Comparison of ENCODE assay signal across 13 mouse cellular contexts in genomic region chr9:110350188-110350587, GRCm38 (mm10).
"Had no signal": no experiment of that assay in that cellular context is flagged by ENCODE, and none has a peak within 500 bp of the region (broad histone marks: within the 10 kb centered on the region; RNA-seq: fewer than 3 reads in every experiment).

No protein-coding gene starts in this region.

- H3K27me3 ChIP-seq: kidney, embryonic 15.5 days; limb, embryonic 13.5 days; liver, embryonic 15.5 days; lung, embryonic 15.5 days; megakaryocyte, embryonic 14.5 days; midbrain, embryonic 15.5 days; neural tube, embryonic 12.5 days had no signal

- H3K4me2 ChIP-seq: kidney, embryonic 15.5 days; limb, embryonic 13.5 days; liver, embryonic 15.5 days; lung, embryonic 15.5 days; midbrain, embryonic 11.5 days; midbrain, embryonic 15.5 days; neural tube, embryonic 12.5 days had no signal

- H3K9me3 ChIP-seq: kidney, embryonic 15.5 days; limb, embryonic 13.5 days; liver, embryonic 15.5 days; lung, embryonic 15.5 days; megakaryocyte, embryonic 14.5 days; midbrain, embryonic 15.5 days; neural tube, embryonic 12.5 days had no signal

- H3K9ac ChIP-seq: kidney, embryonic 15.5 days; limb, embryonic 13.5 days; liver, embryonic 15.5 days; lung, embryonic 15.5 days; midbrain, embryonic 15.5 days; neural tube, embryonic 12.5 days had no signal

- H3K27ac ChIP-seq: kidney, embryonic 15.5 days; limb, embryonic 13.5 days; lung, embryonic 15.5 days; macrophage; midbrain, embryonic 15.5 days; neural tube, embryonic 12.5 days had no signal

- ATAC-seq: inflammation-experienced regulatory T-cells, adult 6 months; midbrain, embryonic 15.5 days had no signal

- H3K4me1 ChIP-seq: midbrain, embryonic 15.5 days; neural tube, embryonic 12.5 days had no signal

- DNase-seq: lung, postnatal 14 days; thymus, adult 18-20 months; thymus, postnatal 14 days had no signal

- H3K4me3 ChIP-seq: kidney, embryonic 15.5 days; limb, embryonic 13.5 days; liver, embryonic 15.5 days; lung, embryonic 15.5 days; megakaryocyte, embryonic 14.5 days; midbrain, embryonic 15.5 days; neural tube, embryonic 12.5 days had no signal

- H3K36me3 ChIP-seq: lung, embryonic 15.5 days; neural tube, embryonic 12.5 days had no signal
